Mouse (Mus musculus) intestine, embryonic 14.5 days (tissue): Measurements from ENCODE around the gene Pkhd1. TPM values are rescaled to one million over a fixed set of nuclear protein-coding genes. Genes with fewer than 3 reads are reported as not detected.

Experiments used
- ATAC-seq: fragments of 200-750 bp; cut with Nextera tagmentation; replicated peaks from 2 replicates; pipeline ENCODE4 v1.8.0; 2017; ENCODE audit warnings: low read depth, moderate number of reproducible peaks, moderate TSS enrichment, moderate library complexity; ENCODE audit not compliant: low FRiP score, low TSS enrichment
- DNase-seq: peaks from one replicate; pipeline ENCODE4 v3.0.0-alpha.2; 2018; ENCODE audit warnings: low spot score
- H3K27ac ChIP-seq: fragments of 300-500 bp; sonication (generic); 2 replicates; pipeline ENCODE4 v1.5.1; 2014; ENCODE audit warnings: low read depth, mild to moderate bottlenecking, control low read depth
- H3K27me3 ChIP-seq: fragments of 300-500 bp; sonication (generic); replicated peaks from 2 replicates; pipeline ENCODE4 v1.6.1; 2014; ENCODE audit warnings: low read length, control low read depth; ENCODE audit not compliant: control insufficient read depth, insufficient read depth
- H3K36me3 ChIP-seq: fragments of 300-500 bp; sonication (generic); 2 replicates; pipeline ENCODE4 v1.6.1; 2014; ENCODE audit warnings: low read length, control low read depth; ENCODE audit not compliant: control insufficient read depth, insufficient read depth
- H3K4me1 ChIP-seq: fragments of 300-500 bp; sonication (generic); replicated peaks from 2 replicates; pipeline ENCODE4 v1.6.1; 2014; ENCODE audit warnings: low read length, control low read depth, mixed read lengths; ENCODE audit not compliant: control insufficient read depth, insufficient read depth
- H3K4me2 ChIP-seq: fragments of 300-500 bp; sonication (generic); 2 replicates; pipeline ENCODE4 v1.6.1; 2014; ENCODE audit warnings: low read length
- H3K4me3 ChIP-seq: fragments of 300-500 bp; sonication (generic); 2 replicates; pipeline ENCODE4 v1.5.1; 2014; ENCODE audit warnings: low read depth, low read length, control low read depth, mixed read lengths
- H3K9ac ChIP-seq: fragments of 300-500 bp; sonication (generic); 2 replicates; pipeline ENCODE4 v1.6.1; 2014; ENCODE audit warnings: mild to moderate bottlenecking, low read length
- H3K9me3 ChIP-seq: fragments of 300-500 bp; sonication (generic); 2 replicates; pipeline ENCODE4 v1.6.1; 2016; ENCODE audit warnings: low read length, control low read depth; ENCODE audit not compliant: control insufficient read depth
- WGBS: fragments of 180-500 bp; shearing (Covaris S2); extraction: QIAGEN DNeasy Blood & Tissue Kit; methylation state at CpG from one replicate; pipeline ENCODE4 v1.1.7; 2014; 5-methylcytosine and 5-hydroxymethylcytosine counted together
- polyA plus RNA-seq: library from polyadenylated mRNA; unstranded; fragments of >200 nt; fragmentation: Nextera tagmentation; extraction: Ambion mirVana; gene quantifications from 2 replicates; pipeline ENCODE4 v1.2.1, GENCODE M21; 2014

The Pkhd1 gene
- polyA plus RNA-seq, 1 experiment from 2014 or later = 0.57 TPM

- Histone ChIP-seq H3K27me3 (no peaks in the 10 kb centered on the region), H3K9ac (no peak overlapping the region), H3K27ac (no peak overlapping the region), H3K4me3 (no peak overlapping the region), H3K9me3 (no peaks in the 10 kb centered on the region), H3K36me3 (no peaks in the 10 kb centered on the region), H3K4me1 (no peaks in the 10 kb centered on the region), H3K4me2 (no peak overlapping the region)
- peak; percentile 56 for DNase-seq
- ATAC-seq = peak; percentile 58; the same call in 1 of the 2 replicates
- 31% methylated on average over 6 of the region's 6 CpGs for WGBS
Observed at GRCm38 (mm10) chr1:20554398-20554797, 63.5 kb downstream of the Pkhd1 start.

GRCm38 (mm10) chr1:20551334-20551733 lies 66.5 kb downstream of the Pkhd1 start:
- DNase-seq (no peak), ATAC-seq (no peak)
- Histone ChIP-seq H3K27ac (no peak overlapping the region), H3K4me2 (no peak overlapping the region), H3K36me3 (no peaks in the 10 kb centered on the region), H3K9me3 (no peaks in the 10 kb centered on the region), H3K27me3 (no peaks in the 10 kb centered on the region), H3K4me1 (no peaks in the 10 kb centered on the region), H3K4me3 (no peak overlapping the region), H3K9ac (no peak overlapping the region)
- 68% methylated on average over 4 of the region's 4 CpGs for WGBS

- whole genome bisulfite sequencing = 62% methylated on average over 4 of the region's 4 CpGs
- H3K4me3 ChIP-seq = no peak overlapping the region
- H3K4me1 ChIP-seq = no peaks in the 10 kb centered on the region
- DNase-seq (no peak), ATAC-seq (no peak)
- H3K36me3 ChIP-seq = no peaks in the 10 kb centered on the region
- H3K9me3 ChIP-seq = no peaks in the 10 kb centered on the region
- no peaks in the 10 kb centered on the region for H3K27me3 ChIP-seq
- no peak overlapping the region for H3K9ac ChIP-seq
- H3K4me2 ChIP-seq = no peak overlapping the region
- H3K27ac ChIP-seq = no peak overlapping the region
Observed at GRCm38 (mm10) chr1:20544526-20544925, 73.3 kb downstream of the Pkhd1 start.

GRCm38 (mm10) chr1:20513364-20514084 lies 104.3 kb downstream of the Pkhd1 start:
- WGBS = 66% methylated on average over 7 of the region's 7 CpGs
- H3K4me3 ChIP-seq = no peak overlapping the region
- H3K4me2 ChIP-seq = no peak overlapping the region
- H3K27ac ChIP-seq = no peak overlapping the region
- no peaks in the 10 kb centered on the region for H3K36me3 ChIP-seq
- peak; percentile 57 for DNase-seq
- no peaks in the 10 kb centered on the region for H3K9me3 ChIP-seq
- no peak for ATAC-seq
- no peak overlapping the region for H3K9ac ChIP-seq
- H3K27me3 ChIP-seq = no peaks in the 10 kb centered on the region
- H3K4me1 ChIP-seq = no peaks in the 10 kb centered on the region

- DNase-seq (no peak), ATAC-seq (no peak)
- Histone ChIP-seq H3K4me2 (no peak overlapping the region), H3K9ac (no peak overlapping the region), H3K36me3 (no peaks in the 10 kb centered on the region), H3K4me3 (no peak overlapping the region), H3K27ac (no peak overlapping the region), H3K27me3 (no peaks in the 10 kb centered on the region), H3K9me3 (no peaks in the 10 kb centered on the region), H3K4me1 (no peaks in the 10 kb centered on the region)
- WGBS = 78% methylated on average over 1 of the region's 1 CpGs
Observed at GRCm38 (mm10) chr1:20498965-20499364, 118.9 kb downstream of the Pkhd1 start.

GRCm38 (mm10) chr1:20486087-20486486 lies 131.8 kb downstream of the Pkhd1 start:
- no peak overlapping the region for H3K27ac ChIP-seq
- H3K4me3 ChIP-seq = no peak overlapping the region
- no peak for ATAC-seq
- H3K4me1 ChIP-seq = no peaks in the 10 kb centered on the region
- no peak for DNase-seq
- no peaks in the 10 kb centered on the region for H3K9me3 ChIP-seq
- no peak overlapping the region for H3K4me2 ChIP-seq
- H3K36me3 ChIP-seq = no peaks in the 10 kb centered on the region
- H3K9ac ChIP-seq = no peak overlapping the region
- WGBS = 96% methylated on average over 7 of the region's 10 CpGs
- no peaks in the 10 kb centered on the region for H3K27me3 ChIP-seq

GRCm38 (mm10) chr1:20481843-20482242 lies 136.0 kb downstream of the Pkhd1 start:
- no peak for ATAC-seq
- 80% methylated on average over 4 of the region's 4 CpGs for WGBS
- H3K4me1 ChIP-seq = no peaks in the 10 kb centered on the region; the same call in 1 of the 2 replicates

GRCm38 (mm10) chr1:20478695-20479094 lies 139.2 kb downstream of the Pkhd1 start:
- H3K4me3 ChIP-seq = no peak overlapping the region
- no peaks in the 10 kb centered on the region for H3K9me3 ChIP-seq
- 65% methylated on average over 3 of the region's 3 CpGs for WGBS
- no peaks in the 10 kb centered on the region for H3K36me3 ChIP-seq
- H3K9ac ChIP-seq = no peak overlapping the region
- ATAC-seq = no peak
- H3K4me2 ChIP-seq = no peak overlapping the region
- H3K27ac ChIP-seq = no peak overlapping the region
- no peak for DNase-seq
- no peaks in the 10 kb centered on the region; the same call in 1 of the 2 replicates for H3K4me1 ChIP-seq
- no peaks in the 10 kb centered on the region for H3K27me3 ChIP-seq

More at GRCm38 (mm10) chr1:20481843-20482242, 136.0 kb downstream of the Pkhd1 start:
- H3K9me3 ChIP-seq = no peaks in the 10 kb centered on the region
- no peak overlapping the region for H3K4me2 ChIP-seq
- DNase-seq = no peak
- no peaks in the 10 kb centered on the region for H3K27me3 ChIP-seq
- H3K4me3 ChIP-seq = no peak overlapping the region
- H3K36me3 ChIP-seq = no peaks in the 10 kb centered on the region
- no peak overlapping the region for H3K27ac ChIP-seq
- no peak overlapping the region for H3K9ac ChIP-seq

GRCm38 (mm10) chr1:20478266-20478659 lies 139.6 kb downstream of the Pkhd1 start:
- no peaks in the 10 kb centered on the region for H3K36me3 ChIP-seq
- no peak overlapping the region for H3K27ac ChIP-seq
- H3K9ac ChIP-seq = 0 out of 2 replicates have a peak overlapping the region, but pooled peaks have one; percentile 7
- no peak for DNase-seq
- H3K4me2 ChIP-seq = peak overlapping the region; percentile 63
- H3K4me3 ChIP-seq = peak overlapping the region; percentile 38
- WGBS = 31% methylated on average over 6 of the region's 6 CpGs
- no peaks in the 10 kb centered on the region for H3K27me3 ChIP-seq
- ATAC-seq = peak; percentile 19; the same call in 1 of the 2 replicates
- no peaks in the 10 kb centered on the region for H3K9me3 ChIP-seq
- H3K4me1 ChIP-seq = no peaks in the 10 kb centered on the region; the same call in 1 of the 2 replicates
